Mouse (Mus musculus): Measurements from ENCODE around the gene Gm49368.

DNA sequence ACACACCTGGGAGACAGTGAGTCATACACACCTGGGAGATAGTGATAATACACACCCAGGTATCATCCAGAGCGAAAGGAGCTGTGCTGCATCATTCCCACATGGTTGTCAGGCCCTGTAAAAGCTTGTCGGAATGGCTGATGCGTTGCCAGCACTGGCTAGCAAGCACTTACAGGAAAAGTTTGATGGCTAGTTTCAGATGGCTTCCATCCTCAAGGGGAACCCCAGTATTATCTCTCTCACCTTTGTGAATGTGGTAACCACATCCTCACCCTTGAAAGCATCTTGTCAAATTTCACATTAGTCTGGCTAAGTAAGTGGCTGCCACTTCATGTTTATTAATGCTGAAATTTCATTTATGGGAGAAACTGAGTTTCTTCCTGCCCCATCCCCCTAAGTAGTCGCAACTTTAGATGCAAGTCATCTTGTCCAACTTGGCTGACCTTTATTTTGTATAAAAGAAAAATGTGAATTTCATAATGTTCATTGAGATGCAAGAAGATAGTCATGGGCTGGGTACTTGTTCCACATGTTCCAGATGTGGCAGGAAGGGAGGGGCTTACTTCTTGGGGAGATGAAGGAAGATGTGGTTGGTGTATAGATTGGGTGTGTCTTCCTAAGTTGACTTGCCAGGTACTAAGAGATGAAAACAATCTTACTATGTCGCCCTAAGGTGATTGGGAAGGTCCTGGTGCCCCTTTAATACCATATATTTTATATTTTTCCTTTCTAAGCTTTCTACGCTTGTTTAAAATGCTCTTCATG lies 57.4 kb downstream of the Gm49368 start:
- TF ChIP-seq CTCF (IDR thresholded peaks at IDR 0.05; ENCODE audit: extremely low read depth, insufficient read length, insufficient replicate concordance, low read depth, low read length) (no peak), POLR2A (IDR thresholded peaks at IDR 0.05; ENCODE audit: low read depth, low read length) (no peak)

Measured in small intestine, adult 2 months (tissue).